Mouse (Mus musculus) Patski (cell line): ENCODE measurements around the gene Hnrnpul2. TPM values are rescaled to one million over a fixed set of nuclear protein-coding genes. Genes with fewer than 3 reads are reported as not detected.
"Not testable (repeated sequence)": the region's sequence is repeated elsewhere in the genome, so short reads cannot be mapped to it uniquely, and the experiment has no call there.

Experiments used
- ATAC-seq: fragments of 100-300 bp; one replicate; pipeline ENCODE4 v1.8.0; 2021
- CTCF ChIA-PET: fragments of 350-600 bp; sonication (Branson Sonifier 250); formaldehyde crosslinking; loops from one replicate; lab custom pipeline; 2022; ENCODE audit warnings: inconsistent platforms; lab: Charles Lee
- POLR2A ChIA-PET: fragments of 350-600 bp; sonication (Branson Sonifier 250); formaldehyde crosslinking; loops from one replicate; lab custom pipeline; 2022; ENCODE audit warnings: antibody characterized with exemption, inconsistent platforms; lab: Charles Lee
- DNase-seq: peaks from one replicate; pipeline ENCODE4 v3.0.0-alpha.2; 2011; ENCODE audit warnings: low read depth, low spot score
- H3K27me3 ChIP-seq: fragments of 371-371 bp; one replicate; pipeline ENCODE4 v1.5.1; 2021
- CTCF ChIP-seq: fragments of 100-300 bp; IDR thresholded peaks from one replicate; pipeline ENCODE4 v1.5.1; 2021
- in situ Hi-C: fragments of 300-500 bp; cut with MboI; formaldehyde crosslinking; loops from 3 replicates; pipeline ENCODE4 v1.11.1; 2018; ENCODE audit warnings: low pct_unique_long_range_greater_than_20kb, mixed read lengths
- polyA plus RNA-seq: library from polyadenylated mRNA; unstranded; gene quantifications from one replicate; pipeline ENCODE4 v1.2.3, GENCODE M21; 2021

Hnrnpul2 gene
- polyA plus RNA-seq, 1 experiment from 2014 or later: 136 TPM

GRCm38 (mm10) chr19:8832971-8833370 is 13.2 kb downstream of the Hnrnpul2 start:
- ChIA-PET CTCF (no interaction called here), POLR2A (interaction anchor here (0.6 kb wide), 1 partner anchor 109 kb away, joined by 3 read pairs; no protein-coding TSS in a partner anchor)
- ATAC-seq: no peak
- DNase-seq: no peak
- in situ Hi-C loops: loop anchor here (25.0 kb wide), 1 partner anchor 1054 kb away; the partner anchor contains the start of gene Incenp
- H3K27me3 ChIP-seq: no peaks in the 10 kb centered on the region
- TF ChIP-seq CTCF: no peak

GRCm38 (mm10) chr19:8836327-8836726 is 16.5 kb downstream of the Hnrnpul2 start:
- H3K27me3 ChIP-seq, DNase-seq, ATAC-seq: not testable (repeated sequence)
- POLR2A ChIA-PET: interaction anchor here (1.3 kb wide), 1 partner anchor 16 kb away, joined by 3 read pairs; the partner anchor contains the start of gene Hnrnpul2
- CTCF ChIA-PET: interaction anchor here (1.5 kb wide), 1 partner anchor 9 kb away, joined by 4 read pairs; no protein-coding TSS in a partner anchor
- in situ Hi-C loops: loop anchor here (25.0 kb wide), 1 partner anchor 1051 kb away; the partner anchor contains the start of gene Incenp

- CTCF ChIA-PET: no interaction called here
- in situ Hi-C loops: loop anchor here (25.0 kb wide), 1 partner anchor 1050 kb away; the partner anchor contains the start of gene Incenp
These were observed 17.5 kb downstream of the Hnrnpul2 start, which contains the start of gene Bscl2 for GRCm38 (mm10) chr19:8837251-8837791. Gene Bscl2, plus strand, starts transcription at chr19:8837467.

GRCm38 (mm10) chr19:8838041-8838730 is 18.4 kb downstream of the Hnrnpul2 start:
- DNase-seq (no peak), ATAC-seq (no peak)
- in situ Hi-C loops: loop anchor here (25.0 kb wide), 1 partner anchor 1049 kb away; the partner anchor contains the start of gene Incenp
- H3K27me3 ChIP-seq: no peaks in the 10 kb centered on the region
- TF ChIP-seq CTCF: no peak
- CTCF ChIA-PET: interaction anchor here (1.1 to 1.2 kb wide), 2 partner anchors 9 to 73 kb away, joined by 3 to 4 read pairs; partner anchors contain the start of gene AC129217.1
- POLR2A ChIA-PET: interaction anchor here (0.7 to 1.5 kb wide), 4 partner anchors 9 to 145 kb away, joined by 3 to 5 read pairs (median 4); partner anchors contain the start of genes AC129217.1, Hnrnpul2 and Ttc9c

More at GRCm38 (mm10) chr19:8837251-8837791, 17.5 kb downstream of the Hnrnpul2 start, which contains the start of gene Bscl2:
- ATAC-seq (peak; percentile 51), DNase-seq (no peak)
- POLR2A ChIA-PET: interaction anchor here (0.7 kb wide), 1 partner anchor 146 kb away, joined by 3 read pairs; no protein-coding TSS in a partner anchor
- no peaks in the 10 kb centered on the region for H3K27me3 ChIP-seq
- peak; percentile 77 for TF ChIP-seq CTCF

- CTCF ChIA-PET: interaction anchor here (0.9 to 1.3 kb wide), 4 partner anchors 10 to 72 kb away, joined by 3 to 4 read pairs (median 4); partner anchors contain the start of gene AC129217.1
- POLR2A ChIA-PET: interaction anchor here (1.3 to 1.5 kb wide), 2 partner anchors 10 to 20 kb away, joined by 5 read pairs; partner anchors contain the start of genes AC129217.1, Hnrnpul2 and Ttc9c
- DNase-seq: no peak
These were observed 19.5 kb downstream of the Hnrnpul2 start, which contains the start of gene Gng3 for GRCm38 (mm10) chr19:8839103-8839907. Gene Gng3, minus strand, starts transcription at chr19:8839194.

GRCm38 (mm10) chr19:8839908-8840791 is 20.3 kb downstream of the Hnrnpul2 start:
- DNase-seq (no peak), ATAC-seq (no peak)
- in situ Hi-C loops: loop anchor here (25.0 kb wide), 1 partner anchor 1047 kb away; the partner anchor contains the start of gene Incenp
- H3K27me3 ChIP-seq: no peaks in the 10 kb centered on the region
- ChIA-PET POLR2A (no interaction called here), CTCF (interaction anchor here (0.6 to 1.3 kb wide), 3 partner anchors 15 to 255 kb away, joined by 3 to 4 read pairs (median 3); no protein-coding TSS in a partner anchor)
- no peak for TF ChIP-seq CTCF

More at GRCm38 (mm10) chr19:8839103-8839907, 19.5 kb downstream of the Hnrnpul2 start, which contains the start of gene Gng3:
- in situ Hi-C loops: loop anchor here (25.0 kb wide), 1 partner anchor 1048 kb away; the partner anchor contains the start of gene Incenp
- H3K27me3 ChIP-seq: no peaks in the 10 kb centered on the region
- no peak for ATAC-seq
- no peak for TF ChIP-seq CTCF

GRCm38 (mm10) chr19:8841012-8841411 is 21.2 kb downstream of the Hnrnpul2 start:
- in situ Hi-C loops: loop anchor here (25.0 kb wide), 1 partner anchor 1046 kb away; the partner anchor contains the start of gene Incenp
- CTCF ChIA-PET: no interaction called here

GRCm38 (mm10) chr19:8842961-8843360 is 23.2 kb downstream of the Hnrnpul2 start:
- POLR2A ChIA-PET: no interaction called here
- no peak for ATAC-seq

More at GRCm38 (mm10) chr19:8841012-8841411, 21.2 kb downstream of the Hnrnpul2 start:
- H3K27me3 ChIP-seq: no peaks in the 10 kb centered on the region
- POLR2A ChIA-PET: no interaction called here
- TF ChIP-seq CTCF: no peak
- ATAC-seq (no peak), DNase-seq (no peak)

More at GRCm38 (mm10) chr19:8842961-8843360, 23.2 kb downstream of the Hnrnpul2 start:
- H3K27me3 ChIP-seq: no peaks in the 10 kb centered on the region
- CTCF ChIA-PET: no interaction called here
- no peak for TF ChIP-seq CTCF
- DNase-seq: no peak
- in situ Hi-C loops: loop anchor here (25.0 kb wide), 1 partner anchor 1044 kb away; the partner anchor contains the start of gene Incenp
